ENCODE assay signal across 19 mouse cellular contexts in genomic region chr6:24166772-24167171, GRCm38 (mm10). TPM values are rescaled to one million over a fixed set of nuclear protein-coding genes. Genes with fewer than 3 reads are reported as not detected.
DNase-seq lines count a peak whose midpoint lies in the region; ATAC-seq and TF ChIP-seq lines count a peak whose summit lies in the region.
"Had no signal": no experiment of that assay in that cellular context is flagged by ENCODE, and none has a peak within 500 bp of the region (broad histone marks: within the 10 kb centered on the region; RNA-seq: fewer than 3 reads in every experiment).

No protein-coding gene starts in this region.

- no peaks in the 10 kb centered on the region for H3K36me3 ChIP-seq in liver, embryonic 11.5 days (ENCODE audit: control insufficient read depth, insufficient read depth, low read length)
- H3K36me3 ChIP-seq in forebrain, embryonic 11.5 days (ENCODE audit: control insufficient read depth, insufficient read depth, low read length) = no peaks in the 10 kb centered on the region
- H3K36me3 ChIP-seq: embryonic facial prominence, embryonic 13.5 days; heart, embryonic 15.5 days; hindbrain, embryonic 15.5 days; liver, embryonic 15.5 days had no signal

- no peak for DNase-seq in frontal cortex, postnatal 10 days (ENCODE audit: low spot score in 2 of 2)
- peak; percentile 45 for DNase-seq in 416B (ENCODE audit: low read depth)
- DNase-seq in brain, embryonic 14.5 days (ENCODE audit: low read depth) = peak; percentile 2
- DNase-seq in liver, embryonic 11.5 days (ENCODE audit: low spot score) = no peak
- DNase-seq in gastrocnemius, postnatal 36 days = no peak
- no peak for DNase-seq in forebrain, embryonic 11.5 days (ENCODE audit: low spot score)
- DNase-seq: adrenal gland, adult 2 months; gastrocnemius, postnatal 14 days; left cerebral cortex, postnatal 4 days had no signal

- no peak overlapping the region for H3K4me3 ChIP-seq in liver, embryonic 11.5 days (ENCODE audit: low read depth, low read length)
- no peak overlapping the region for H3K4me3 ChIP-seq in forebrain, embryonic 11.5 days (ENCODE audit: low read depth, low read length)
- H3K4me3 ChIP-seq: embryonic facial prominence, embryonic 13.5 days; forebrain, embryonic 13.5 days; heart, embryonic 15.5 days; hindbrain, embryonic 15.5 days; liver, embryonic 15.5 days had no signal

- ATAC-seq in frontal cortex, adult (ENCODE audit: low TSS enrichment) = peak; percentile 47
- ATAC-seq in hematopoietic stem cell, adult 5-6 weeks (replicated peaks in 1 of 2; ENCODE audit: insufficient read depth in 1 of 2, low FRiP score in 2 of 2, low TSS enrichment in 1 of 2, low read depth in 1 of 2, poor library complexity in 2 of 2, severe bottlenecking in 2 of 2) = peak; percentile 95 to 96
- no peak for ATAC-seq in liver, embryonic 11.5 days (replicated peaks; ENCODE audit: low FRiP score)
- ATAC-seq in forebrain, embryonic 11.5 days (replicated peaks; ENCODE audit: low FRiP score) = no peak
- ATAC-seq: forebrain, embryonic 13.5 days had no signal

- TF ChIP-seq POLR2A in brain, embryonic 14.5 days (IDR thresholded peaks at IDR 0.05; ENCODE audit: borderline replicate concordance, extremely low read depth, insufficient read depth, insufficient read length, poor library complexity, severe bottlenecking) = no peak

- no peak overlapping the region for H3K27ac ChIP-seq in liver, embryonic 11.5 days (ENCODE audit: low read depth, low read length)
- no peak overlapping the region for H3K27ac ChIP-seq in forebrain, embryonic 11.5 days (ENCODE audit: low read depth, low read length)
- H3K27ac ChIP-seq: embryonic facial prominence, embryonic 13.5 days; forebrain, embryonic 13.5 days; heart, embryonic 15.5 days; hindbrain, embryonic 15.5 days; liver, embryonic 15.5 days had no signal

- intact Hi-C loops in gastrocnemius, postnatal 36 days (cut with DNase I) = no loop called here

- H3K4me1 ChIP-seq in liver, embryonic 11.5 days (replicated peaks; ENCODE audit: control insufficient read depth, insufficient read depth, low read length) = no peaks in the 10 kb centered on the region
- H3K4me1 ChIP-seq in forebrain, embryonic 11.5 days (replicated peaks; ENCODE audit: control insufficient read depth, insufficient read depth, low read length) = no peaks in the 10 kb centered on the region
- H3K4me1 ChIP-seq: forebrain, embryonic 13.5 days; heart, embryonic 15.5 days; hindbrain, embryonic 15.5 days; liver, embryonic 15.5 days had no signal

- H3K9me3 ChIP-seq in liver, embryonic 11.5 days (ENCODE audit: control insufficient read depth, low read length) = no peaks in the 10 kb centered on the region
- no peaks in the 10 kb centered on the region for H3K9me3 ChIP-seq in forebrain, embryonic 11.5 days (ENCODE audit: control insufficient read depth, low read length)
- H3K9me3 ChIP-seq: embryonic facial prominence, embryonic 13.5 days; forebrain, embryonic 13.5 days; heart, embryonic 15.5 days; hindbrain, embryonic 15.5 days; liver, embryonic 15.5 days had no signal

- TF ChIP-seq CTCF in brain, embryonic 14.5 days (IDR thresholded peaks at IDR 0.05; ENCODE audit: borderline replicate concordance, extremely low read depth, insufficient read depth, insufficient read length) = no peak

- H3K27me3 ChIP-seq in liver, embryonic 11.5 days (replicated peaks; ENCODE audit: control insufficient read depth, insufficient read depth, low read length) = no peaks in the 10 kb centered on the region
- H3K27me3 ChIP-seq in forebrain, embryonic 11.5 days (ENCODE audit: control insufficient read depth, insufficient read depth, low read length) = no peaks in the 10 kb centered on the region
- H3K27me3 ChIP-seq: embryonic facial prominence, embryonic 13.5 days; forebrain, embryonic 13.5 days; heart, embryonic 15.5 days; hindbrain, embryonic 15.5 days; liver, embryonic 15.5 days had no signal

- 65% methylated on average over 6 of the region's 6 CpGs for WGBS in liver, embryonic 11.5 days
- 92% methylated on average over 6 of the region's 6 CpGs for WGBS in forebrain, embryonic 11.5 days

- no peak overlapping the region for H3K4me2 ChIP-seq in liver, embryonic 11.5 days
- H3K4me2 ChIP-seq in forebrain, embryonic 11.5 days (ENCODE audit: low read depth, low read length, severe bottlenecking) = no peak overlapping the region
- H3K4me2 ChIP-seq: embryonic facial prominence, embryonic 13.5 days; forebrain, embryonic 13.5 days; heart, embryonic 15.5 days; hindbrain, embryonic 15.5 days; liver, embryonic 15.5 days had no signal

- H3K9ac ChIP-seq in liver, embryonic 11.5 days (ENCODE audit: low read depth, low read length) = no peak overlapping the region
- H3K9ac ChIP-seq in forebrain, embryonic 11.5 days (ENCODE audit: low read length) = no peak overlapping the region
- H3K9ac ChIP-seq: embryonic facial prominence, embryonic 13.5 days; forebrain, embryonic 13.5 days; heart, embryonic 15.5 days; hindbrain, embryonic 15.5 days; liver, embryonic 15.5 days had no signal

RNA-seq across cellular contexts. Expression of gene Slc13a1, which starts 1.1 kb away (rescaled TPM):
- polyA plus RNA-seq in brain, embryonic 14.5 days (2012; rRNA removed) = 0.05 TPM in 1 of 2 replicates, not detected in the other
- not detected in 2 replicates for total RNA-seq in hematopoietic stem cell, adult 5-6 weeks (2017)
- not detected in 2 replicates for polyA plus RNA-seq in liver, embryonic 11.5 days (2014; fragmentation: Nextera tagmentation; extraction: Ambion mirVana)
- total RNA-seq in gastrocnemius, postnatal 36 days (2021) = under 1 TPM in 1 of 2 experiments, not detected in 1; 0.10 TPM
- 0.07 TPM in 1 of 2 replicates, not detected in the other for polyA plus RNA-seq in forebrain, embryonic 11.5 days (2014; fragmentation: Nextera tagmentation; extraction: Ambion mirVana)
- total RNA-seq: gastrocnemius, postnatal 14 days; megakaryocyte-erythroid progenitor cell, adult 5-6 weeks; neutrophil, adult 5-6 weeks had no signal
- polyA plus RNA-seq: adrenal gland, adult 2 months; embryonic facial prominence, embryonic 13.5 days; heart, embryonic 15.5 days; thymus, postnatal 0 days had no signal

Comparison
In these comparisons a context has a peak if more than half of its experiments do, and no peak if none do; other contexts are left out.
1. ATAC-seq: peak in frontal cortex, adult (single experiment) and hematopoietic stem cell, adult 5-6 weeks (2 of 2); none in liver, embryonic 11.5 days (single experiment) and forebrain, embryonic 11.5 days (single experiment).
2. DNase-seq: peak in 416B (single experiment) and brain, embryonic 14.5 days (single experiment); none in frontal cortex, postnatal 10 days (0 of 2), liver, embryonic 11.5 days (single experiment), gastrocnemius, postnatal 36 days (0 of 2) and forebrain, embryonic 11.5 days (single experiment).